Mouse (Mus musculus): ENCODE measurements around the gene Gm16513. TPM values are rescaled to one million over a fixed set of nuclear protein-coding genes. Genes with fewer than 3 reads are reported as not detected.
"Not testable (repeated sequence)": the region's sequence is repeated elsewhere in the genome, so short reads cannot be mapped to it uniquely, and the experiment has no call there.

Gm16513 gene
- total RNA-seq (2021), result not detected
- long read RNA-seq, experiment 1, result 0 reads
- long read RNA-seq, experiment 2, result 0 reads

GRCm38 (mm10) chr5:95182324-95182723, at the start of gene Gm16513:
Gm16513 (plus strand) TSS chr5:95182624.
- DNase-seq, result not testable (repeated sequence)

Other genes starting within 250 kb of the Gm16513 start
- gene Gm6367, start 194.0 kb upstream of the Gm16513 start, total RNA-seq (2021), result not detected
- gene Gm7942, start 75.7 kb upstream of the Gm16513 start, total RNA-seq (2021), result not detected
- not detected for gene Gm10424, start 90.1 kb downstream of the Gm16513 start, total RNA-seq (2021)
- not detected for gene Gm3259, start 123.3 kb downstream of the Gm16513 start, total RNA-seq (2021)

All from gastrocnemius, postnatal 25 days (tissue).